ENCODE assay signal across 8 mouse cellular contexts in genomic region chr11:96034596-96035052, GRCm38 (mm10). TPM values are rescaled to one million over a fixed set of nuclear protein-coding genes. Genes with fewer than 3 reads are reported as not detected.
DNase-seq lines count a peak whose midpoint lies in the region; ATAC-seq and TF ChIP-seq lines count a peak whose summit lies in the region.

Snf8 (plus strand) TSS chr11:96034885.

- no peaks in the 10 kb centered on the region for H3K9me3 ChIP-seq in hindbrain, embryonic 14.5 days (ENCODE audit: control insufficient read depth, low read length)

- H3K9ac ChIP-seq in hindbrain, embryonic 14.5 days, result peak within 1 kb of the TSS; percentile 67

- CTCF ChIA-PET in Patski (lab: Charles Lee), result interaction anchor here (0.8 to 1.6 kb wide), 4 partner anchors 54 to 207 kb away, joined by 3 to 5 read pairs (median 4); no protein-coding TSS in a partner anchor

- H3K36me3 ChIP-seq in hindbrain, embryonic 14.5 days (replicated peaks; ENCODE audit: control insufficient read depth, insufficient read depth), result peaks cover 16% of the 10 kb centered on the region

- H3K4me2 ChIP-seq in hindbrain, embryonic 14.5 days (replicated peaks), result peak within 1 kb of the TSS; percentile 88

- H3K4me1 ChIP-seq in hindbrain, embryonic 14.5 days (replicated peaks; ENCODE audit: control insufficient read depth, insufficient read depth, low read length), result peaks cover 16% of the 10 kb centered on the region

- WGBS in hindbrain, embryonic 14.5 days, result under 1% methylated on average over 29 of the region's 29 CpGs

- in situ Hi-C loops in Patski (cut with MboI; ENCODE audit: low pct_unique_long_range_greater_than_20kb), result no loop called here

- H3K4me3 ChIP-seq in hindbrain, embryonic 14.5 days (replicated peaks; ENCODE audit: low read length), result peak within 1 kb of the TSS; percentile 70

- H3K27me3 ChIP-seq in Patski, result no peaks in the 10 kb centered on the region
- H3K27me3 ChIP-seq in hindbrain, embryonic 14.5 days (ENCODE audit: control insufficient read depth, insufficient read depth, low read length), result no peaks in the 10 kb centered on the region

- DNase-seq in Patski (ENCODE audit: low read depth, low spot score), result peak; percentile 67
- peak; percentile 97 for DNase-seq in cerebellum, postnatal 14 days
- peak; percentile 92 to 94 for DNase-seq in frontal cortex, postnatal 25 days (ENCODE audit: low spot score in 2 of 2)
- DNase-seq in hindbrain, embryonic 14.5 days (ENCODE audit: low spot score), result peak; percentile 98
- DNase-seq in layer of hippocampus, postnatal 36 days, result peak; percentile 91 to 94
- peak; percentile 97 for DNase-seq in lung, postnatal 36 days
- peak; percentile 95 for DNase-seq in retina, postnatal 1 day
- DNase-seq in urinary bladder, adult 18-20 months (ENCODE audit: low spot score in 2 of 2), result peak; percentile 88 to 94

- POLR2A ChIA-PET in Patski (lab: Charles Lee), result interaction anchor here (0.6 to 1.2 kb wide), 4 partner anchors 28 to 899 kb away, joined by 3 to 7 read pairs (median 4); no protein-coding TSS in a partner anchor

- no peak for TF ChIP-seq CTCF in Patski (IDR thresholded peaks at IDR 0.05)

- H3K27ac ChIP-seq in hindbrain, embryonic 14.5 days, result peak within 1 kb of the TSS; percentile 44; the same call in 1 of the 2 replicates

- peak; percentile 35 for ATAC-seq in Patski
- peak; percentile 83 for ATAC-seq in hindbrain, embryonic 14.5 days (ENCODE audit: low FRiP score)

RNA-seq across cellular contexts. Expression of gene Snf8, which starts in this region (rescaled TPM):
- 100 TPM for polyA plus RNA-seq in Patski (2021)
- 46.3 and 57.3 TPM in 2 replicates for polyA plus RNA-seq in hindbrain, embryonic 14.5 days (2014; fragmentation: Nextera tagmentation; extraction: Ambion mirVana)
- total RNA-seq in layer of hippocampus, postnatal 36 days (2021), result 100 to 1,000 TPM; 101 to 107 TPM

Comparison
In these comparisons a context has a peak if more than half of its experiments do, and no peak if none do; other contexts are left out.
1. Peak in every context shown above with its lines: DNase-seq, ATAC-seq, H3K4me3 ChIP-seq and H3K27ac ChIP-seq.